Mouse (Mus musculus): Measurements from ENCODE around the gene Gys1.

- TF ChIP-seq POLR2AphosphoS5 (IDR thresholded peaks at IDR 0.05; ENCODE audit: insufficient replicate concordance, low read depth, low read length) (no peak), CTCF (IDR thresholded peaks at IDR 0.05; ENCODE audit: low read depth, low read length) (no peak), GATA1 (IDR thresholded peaks at IDR 0.05; ENCODE audit: borderline replicate concordance, low read length) (no peak), GATA2 (IDR thresholded peaks at IDR 0.05; ENCODE audit: borderline replicate concordance, low read depth, low read length) (no peak), TAL1 (conservative IDR thresholded peaks at IDR 0.05; ENCODE audit: low read depth, low read length) (no peak)
Observed at GRCm38 (mm10) chr7:45481374-45481927, 46.8 kb downstream of the Gys1 start, which contains the start of gene Tulp2.
